Mouse (Mus musculus) mouse trophoblast stem cell (cell line): ENCODE measurements at regions not wholly inside any gene's neighbourhood (a gene's known extent, or its start where the extent isn't known, plus 50 kb on each side); places are given as distances from the start of the nearest gene placed in this dataset.

Source experiments
- in situ Hi-C, 2 experiments: fragments of 300-500 bp; cut with MseI, MboI; formaldehyde crosslinking; loops; 2 replicates in 1 of 2; 3 replicates in 1 of 2; pipeline ENCODE4 v1.15.1; 2025

DNA sequence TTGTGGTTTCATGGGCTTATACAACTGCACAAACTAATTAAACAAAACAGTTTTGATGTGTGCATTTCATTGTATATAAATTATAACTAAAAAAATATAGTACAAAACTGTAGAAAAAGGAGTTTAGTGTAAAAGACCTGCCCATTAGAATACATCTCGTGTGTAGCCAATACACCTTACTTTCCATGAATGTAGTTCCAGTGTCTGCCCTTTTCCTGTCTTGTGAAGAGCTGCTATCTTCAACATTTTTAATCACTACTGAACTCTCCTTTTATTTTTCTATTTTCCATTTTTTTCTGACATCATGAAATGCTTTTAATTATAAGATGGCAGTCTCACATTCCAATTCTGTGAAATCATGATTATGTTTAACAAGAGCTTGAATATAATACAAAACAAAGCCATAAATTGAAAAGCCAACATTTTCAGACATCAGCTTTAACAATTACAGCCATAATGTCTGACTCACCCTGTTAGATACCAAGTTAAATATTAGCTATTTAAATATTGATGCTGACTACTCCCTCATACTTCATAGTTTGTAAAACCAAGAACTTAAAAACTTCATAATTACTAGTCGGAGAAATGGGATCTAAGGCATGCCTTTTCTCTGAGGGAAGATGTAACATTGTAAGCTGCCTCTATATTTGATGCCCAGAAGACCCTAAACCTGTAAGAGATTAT is 163.6 kb upstream of the Sema3d start:
- in situ Hi-C loops: no loop called here

DNA sequence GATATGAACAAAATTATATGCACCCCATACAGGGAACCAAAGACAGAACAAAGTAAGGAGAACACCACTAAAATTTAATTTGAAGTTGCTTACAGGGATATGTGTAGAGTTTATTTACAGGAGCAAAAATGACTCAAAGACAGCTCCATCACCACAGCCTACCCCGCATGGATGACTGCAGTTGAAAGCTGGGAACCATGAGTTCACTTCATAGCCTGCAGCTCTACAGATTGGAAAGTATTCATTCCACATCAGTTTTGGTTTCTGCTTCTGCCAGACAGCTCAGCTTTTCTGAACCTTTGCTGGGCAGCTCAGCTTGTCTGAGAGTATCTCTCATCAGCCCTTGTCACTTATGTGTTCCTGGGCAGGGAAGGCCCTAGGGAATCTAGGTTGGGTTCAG is 160.6 kb upstream of the Sema3d start:
- in situ Hi-C loops: no loop called here

DNA sequence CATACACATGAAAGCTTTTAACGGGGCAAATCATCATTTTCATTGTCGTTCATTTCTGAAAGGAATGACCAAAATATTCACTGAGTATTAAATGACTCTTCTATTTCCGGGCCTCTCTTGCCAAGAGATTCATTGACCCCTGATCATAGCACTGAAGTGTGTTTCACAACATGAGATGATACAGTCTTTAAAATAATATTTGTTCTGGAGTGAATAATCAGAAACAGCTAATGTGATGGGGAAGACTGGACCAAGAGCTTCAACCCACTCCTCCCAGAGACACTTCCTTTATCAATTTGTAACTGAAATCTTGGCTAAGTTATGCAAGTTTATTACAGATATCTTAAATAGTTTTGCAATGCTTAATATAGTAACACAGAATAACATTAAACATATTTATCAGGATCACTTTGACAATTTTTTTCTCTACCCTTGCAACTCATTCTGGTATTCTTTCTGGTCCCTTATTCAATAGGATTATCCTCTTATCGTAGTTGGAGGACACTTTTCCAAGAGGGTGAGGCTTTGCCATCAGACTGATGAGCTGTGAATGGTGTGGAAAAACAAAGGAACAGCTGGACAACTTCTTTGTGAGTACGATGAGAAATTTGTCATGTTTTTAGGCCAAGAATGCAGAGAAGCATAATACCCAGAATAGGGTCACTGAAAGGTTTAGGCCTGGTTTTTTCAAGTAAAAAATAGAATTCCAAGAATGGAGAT is 149.6 kb upstream of the Sema3d start:
- in situ Hi-C loops: no loop called here

GRCm38 (mm10) chr5:12243179-12243805 is 139.9 kb upstream of the Sema3d start:
- in situ Hi-C loops: no loop called here

DNA sequence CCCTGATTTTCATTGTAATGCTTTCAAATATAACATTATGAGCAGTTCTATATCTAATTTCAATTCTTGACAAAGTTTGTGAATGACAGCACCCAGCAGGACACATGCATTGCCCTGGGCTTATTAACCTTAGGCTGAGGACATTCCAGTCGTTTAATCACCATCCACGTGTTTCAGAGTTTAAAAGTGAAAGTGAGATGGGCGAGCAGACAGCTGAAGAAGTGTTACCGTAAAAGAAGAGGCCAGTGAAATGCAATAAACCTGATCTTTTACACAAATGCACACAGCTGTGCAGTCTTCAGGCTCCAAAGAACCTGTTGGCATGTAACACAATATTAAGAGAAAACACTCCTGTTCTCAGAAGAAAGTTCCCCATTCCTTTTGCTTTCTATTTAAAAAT is 89.5 kb upstream of the Sema3d start:
- in situ Hi-C loops: no loop called here

DNA sequence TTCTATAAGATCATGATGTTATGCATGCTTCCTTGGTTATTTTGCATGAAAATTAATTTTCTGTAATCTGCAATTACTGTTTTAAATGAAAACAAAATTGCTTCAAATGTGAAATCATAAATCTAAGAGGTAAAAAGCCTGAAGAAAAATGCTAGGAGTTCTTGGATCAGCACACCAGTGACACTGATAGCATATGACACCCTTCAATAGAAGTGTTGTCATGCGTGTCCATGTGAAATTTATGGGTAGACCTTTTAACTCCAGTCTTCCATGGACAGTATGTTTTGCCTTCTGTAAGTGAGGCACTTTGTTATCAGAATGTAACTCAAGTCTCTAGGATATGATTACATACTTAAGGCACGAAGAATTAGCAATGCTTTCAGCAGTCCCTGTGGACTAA is 85.9 kb upstream of the Sema3d start:
- in situ Hi-C loops: no loop called here

- in situ Hi-C loops: no loop called here
Measured at GRCm38 (mm10) chr5:12301833-12302808, 81.1 kb upstream of the Sema3d start.

DNA sequence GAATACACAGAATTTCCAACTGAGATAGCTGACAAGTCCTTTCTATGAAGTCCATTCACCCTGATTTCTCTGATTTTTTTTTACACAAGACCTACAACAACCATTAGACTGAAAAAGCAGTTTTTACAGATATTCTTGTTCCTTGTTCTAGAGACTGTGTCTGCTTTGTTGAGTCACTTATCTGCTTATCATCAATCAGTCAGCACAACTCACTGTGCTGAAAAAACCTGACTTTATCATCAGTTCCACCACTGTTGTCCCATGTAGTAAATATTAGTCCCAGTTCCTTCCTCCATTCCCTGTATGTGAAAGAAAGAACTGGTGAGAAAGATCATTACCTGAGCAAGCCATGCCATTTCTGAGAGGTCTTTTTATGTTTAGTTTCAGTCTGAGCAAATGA is 73.8 kb upstream of the Sema3d start:
- in situ Hi-C loops: no loop called here

DNA sequence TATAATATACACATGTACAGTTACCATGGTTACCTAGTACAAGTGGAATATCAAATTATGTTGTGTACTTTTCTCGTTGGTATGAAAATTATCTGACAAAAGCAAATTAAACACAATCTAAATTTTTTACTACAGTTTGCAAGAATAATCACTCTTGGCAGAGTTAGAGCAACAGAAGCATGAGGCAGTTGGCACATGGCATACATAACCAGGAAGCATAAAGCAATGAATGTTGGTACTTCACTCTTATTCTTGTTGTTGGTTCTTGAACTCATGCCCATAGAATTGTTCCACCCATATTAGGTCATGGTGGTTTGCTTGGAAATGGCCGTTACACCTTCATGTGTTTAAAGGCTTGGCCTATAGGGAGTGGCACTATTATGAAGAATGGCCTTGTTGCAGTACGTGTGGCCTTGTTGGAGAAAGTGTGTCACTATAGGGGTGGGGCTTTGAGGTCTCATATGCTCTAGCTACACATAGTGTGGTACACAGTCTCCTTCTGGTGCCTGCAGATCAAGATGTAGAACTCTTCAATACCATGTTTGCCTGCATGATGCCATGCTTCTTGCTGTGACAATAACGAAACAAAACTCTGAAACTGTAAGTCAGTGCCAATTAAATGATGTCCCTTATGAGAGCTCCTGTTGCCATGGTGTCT is 50.4 kb upstream of the Sema3d start:
- in situ Hi-C loops: no loop called here
